Mouse (Mus musculus) embryonic fibroblast, embryonic 13.5 days (primary cell): ENCODE results near the gene Ddx39.

Experiments
- CTCF ChIP-seq: IDR thresholded peaks from 2 replicates; pipeline ENCODE4 v1.5.1; 2011; ENCODE audit warnings: mild to moderate bottlenecking, control low read depth, low read length, moderate library complexity, borderline replicate concordance; ENCODE audit not compliant: insufficient read depth
- POLR2A ChIP-seq: IDR thresholded peaks from 2 replicates; pipeline ENCODE4 v1.6.1; 2011; ENCODE audit warnings: low read depth, mild to moderate bottlenecking, control low read depth, low read length, moderate library complexity

DNA sequence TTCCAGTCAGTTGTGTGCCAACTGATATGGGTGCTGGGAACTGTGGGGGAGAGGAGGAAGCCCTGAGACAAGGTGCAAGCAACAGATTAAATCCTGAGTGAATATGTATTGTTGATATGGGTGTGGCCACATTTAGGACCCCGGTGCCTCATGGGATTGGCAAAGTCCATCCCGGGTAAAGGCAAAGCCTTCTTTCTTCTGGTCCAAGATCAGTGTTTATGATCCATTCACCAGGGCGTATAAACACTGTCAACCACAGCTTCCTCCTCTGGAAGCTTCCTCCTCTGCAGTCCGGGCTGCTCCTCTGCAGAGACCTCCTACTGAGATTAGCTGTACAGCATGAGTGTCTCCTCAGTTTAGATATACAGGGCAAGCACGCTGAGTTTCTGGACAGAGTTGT is 53.5 kb downstream of the Ddx39 start:
- TF ChIP-seq CTCF (no peak), POLR2A (no peak)
